Mouse (Mus musculus): ENCODE results near the gene Clmn. TPM values are rescaled to one million over a fixed set of nuclear protein-coding genes. Genes with fewer than 3 reads are reported as not detected.
"Not testable (repeated sequence)": the region's sequence is repeated elsewhere in the genome, so short reads cannot be mapped to it uniquely, and the experiment has no call there.

Clmn gene
- polyA plus RNA-seq, 1 experiment from 2014 or later, result 1.2 TPM

DNA sequence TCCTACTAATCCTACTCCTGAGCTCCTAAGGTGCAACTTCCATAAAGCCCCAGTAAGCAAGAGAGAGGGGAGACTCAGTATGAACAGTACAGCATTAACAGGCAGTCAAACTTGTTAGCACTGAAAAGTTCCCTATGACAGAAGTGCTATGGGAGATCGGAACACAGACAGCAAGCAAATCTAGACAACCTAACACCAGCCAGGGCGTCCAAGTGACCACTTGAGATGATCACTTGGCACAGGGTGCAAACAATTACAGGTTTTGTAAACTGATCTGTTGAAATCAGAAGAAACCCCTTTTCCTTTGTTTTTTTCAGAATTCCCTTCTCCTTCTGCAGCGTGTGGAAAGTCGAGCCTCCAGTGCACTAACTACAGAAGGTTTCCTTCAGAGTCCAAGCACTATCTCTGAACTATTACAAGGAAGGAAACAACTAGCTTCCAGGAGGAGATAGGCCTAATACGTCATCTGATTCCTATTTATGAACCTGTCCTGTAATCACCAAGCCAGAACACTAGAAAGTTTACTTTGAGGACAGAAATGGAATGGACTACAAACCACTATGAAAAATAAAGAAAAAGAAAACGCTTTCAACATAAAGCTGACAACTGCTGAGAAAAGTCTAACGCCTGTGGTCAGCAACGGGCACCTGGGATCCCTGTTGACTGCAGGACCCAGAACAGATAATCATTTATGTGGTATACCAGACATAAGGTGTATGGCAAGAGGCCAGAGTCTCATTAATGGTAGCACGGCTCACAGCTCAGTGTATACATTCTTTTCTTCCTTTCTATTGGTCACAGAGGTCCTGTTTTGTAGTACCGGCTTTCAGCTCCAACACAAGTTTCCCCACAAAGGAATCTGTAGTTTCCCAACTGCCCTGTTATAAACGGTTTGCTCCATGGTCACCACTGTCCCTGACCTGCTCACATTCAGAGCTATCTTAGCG, 123.8 kb downstream of the Clmn start:
- H3K36me3 ChIP-seq, result no peaks in the 10 kb centered on the region
- H3K27me3 ChIP-seq, result no peaks in the 10 kb centered on the region
- H3K9ac ChIP-seq, result no peak overlapping the region
- H3K4me2 ChIP-seq, result no peak overlapping the region
- no peak overlapping the region for H3K27ac ChIP-seq (replicated peaks)
- no peaks in the 10 kb centered on the region for H3K9me3 ChIP-seq
- no peak for ATAC-seq (ENCODE audit: low read depth)
- WGBS, result 64% methylated on average over 12 of the region's 12 CpGs
- peaks cover 75% of the 10 kb centered on the region for H3K4me1 ChIP-seq (replicated peaks)
- H3K4me3 ChIP-seq, result no peak overlapping the region

DNA sequence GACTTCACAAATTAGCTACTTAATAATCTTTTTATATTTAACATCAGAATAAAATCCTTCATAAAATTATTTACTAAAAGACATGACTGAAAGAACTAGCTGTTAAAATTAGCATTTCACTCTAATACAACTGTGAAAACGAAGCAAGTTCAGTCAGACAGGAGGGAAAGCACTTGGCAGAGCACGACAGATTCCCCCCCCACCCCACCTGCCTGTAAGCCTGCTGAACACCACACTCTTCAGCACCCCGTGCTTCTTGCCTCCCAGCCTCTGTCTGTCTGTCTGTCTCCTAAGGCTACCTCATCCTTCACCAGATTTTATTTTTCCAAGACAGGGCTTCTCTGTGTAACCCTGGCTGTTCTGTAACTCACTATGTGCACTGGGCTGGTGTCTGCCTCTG, 125.9 kb downstream of the Clmn start:
- no peak overlapping the region for H3K27ac ChIP-seq (replicated peaks)
- H3K9ac ChIP-seq, result no peak overlapping the region
- no peak overlapping the region for H3K4me2 ChIP-seq
- WGBS, result 31% methylated on average over 3 of the region's 3 CpGs
- H3K4me1 ChIP-seq (replicated peaks), result peaks cover 89% of the 10 kb centered on the region
- no peaks in the 10 kb centered on the region for H3K9me3 ChIP-seq
- no peaks in the 10 kb centered on the region for H3K36me3 ChIP-seq
- no peak overlapping the region for H3K4me3 ChIP-seq
- H3K27me3 ChIP-seq, result no peaks in the 10 kb centered on the region
- ATAC-seq (ENCODE audit: low read depth), result no peak

GRCm38 (mm10) chr12:104738446-104738845, 126.4 kb downstream of the Clmn start:
- peaks cover 89% of the 10 kb centered on the region for H3K4me1 ChIP-seq (replicated peaks)
- 25% methylated on average over 9 of the region's 9 CpGs for WGBS

DNA sequence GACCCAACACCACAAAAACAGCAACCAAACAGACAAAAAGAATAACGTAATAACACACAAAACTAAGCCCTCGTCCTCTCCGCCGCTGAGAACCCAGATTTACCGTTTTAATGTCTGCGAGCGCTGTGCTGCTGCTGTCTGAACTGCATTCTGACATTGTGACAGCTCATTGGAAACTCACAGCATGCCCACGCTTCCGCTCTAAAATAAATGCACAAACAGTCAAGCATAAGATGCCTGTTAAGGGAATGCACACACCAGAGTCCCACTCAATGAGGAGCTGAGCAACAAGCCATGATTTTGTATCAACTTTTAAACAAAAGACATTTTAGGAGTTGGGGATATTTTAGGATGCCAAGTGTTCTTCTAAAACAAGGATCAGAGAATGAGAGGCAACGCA, 127.2 kb downstream of the Clmn start:
- 0 out of 2 replicates have a peak, but pooled peaks cover 2% of the 10 kb centered on the region for H3K36me3 ChIP-seq
- no peaks in the 10 kb centered on the region for H3K27me3 ChIP-seq
- WGBS, result 49% methylated on average over 10 of the region's 10 CpGs
- no peak for ATAC-seq (ENCODE audit: low read depth)
- no peak overlapping the region for H3K4me2 ChIP-seq
- no peak overlapping the region for H3K9ac ChIP-seq
- H3K4me1 ChIP-seq (replicated peaks), result peaks cover 90% of the 10 kb centered on the region
- H3K27ac ChIP-seq (replicated peaks), result no peak overlapping the region
- no peaks in the 10 kb centered on the region for H3K9me3 ChIP-seq
- H3K4me3 ChIP-seq, result no peak overlapping the region

More at GRCm38 (mm10) chr12:104738446-104738845, 126.4 kb downstream of the Clmn start:
- Histone ChIP-seq H3K9ac (no peak overlapping the region), H3K27me3 (no peaks in the 10 kb centered on the region), H3K9me3 (no peaks in the 10 kb centered on the region), H3K27ac (replicated peaks) (no peak overlapping the region), H3K36me3 (no peaks in the 10 kb centered on the region), H3K4me3 (no peak overlapping the region), H3K4me2 (no peak overlapping the region)
- no peak for ATAC-seq (ENCODE audit: low read depth)

DNA sequence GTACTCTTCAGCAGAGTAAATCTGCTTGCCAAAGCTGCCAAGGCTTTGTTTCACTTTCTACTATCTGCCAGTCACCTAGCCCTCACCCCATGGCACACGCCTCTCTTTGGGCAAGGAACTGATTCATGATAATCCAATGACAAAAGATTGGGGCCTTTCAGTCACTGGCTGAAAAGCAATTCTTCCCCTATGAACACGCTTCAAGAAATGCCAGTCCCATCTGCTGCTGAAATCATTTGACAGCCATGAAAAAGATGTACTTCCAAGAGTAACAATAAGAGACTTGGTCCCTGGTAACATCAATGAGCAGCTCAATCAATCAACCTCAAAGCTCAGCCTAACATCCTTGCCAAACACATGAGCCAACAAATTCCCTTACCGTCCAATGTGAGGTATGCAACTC, 128.9 kb downstream of the Clmn start:
- peaks cover 87% of the 10 kb centered on the region for H3K4me1 ChIP-seq (replicated peaks)
- no peaks in the 10 kb centered on the region for H3K9me3 ChIP-seq
- H3K4me2 ChIP-seq, result no peak overlapping the region
- 9% methylated on average over 3 of the region's 3 CpGs for WGBS
- peak; percentile 36 for ATAC-seq (ENCODE audit: low read depth)
- H3K36me3 ChIP-seq, result peaks cover 6% of the 10 kb centered on the region
- no peaks in the 10 kb centered on the region for H3K27me3 ChIP-seq
- no peak overlapping the region for H3K27ac ChIP-seq (replicated peaks)
- H3K4me3 ChIP-seq, result no peak overlapping the region
- no peak overlapping the region for H3K9ac ChIP-seq

GRCm38 (mm10) chr12:104733165-104733564, 131.7 kb downstream of the Clmn start:
- H3K27me3 ChIP-seq, result no peaks in the 10 kb centered on the region
- ATAC-seq (ENCODE audit: low read depth), result no peak
- peaks cover 64% of the 10 kb centered on the region for H3K4me1 ChIP-seq (replicated peaks)

GRCm38 (mm10) chr12:104731782-104732181, 133.1 kb downstream of the Clmn start:
- H3K9ac ChIP-seq, result no peak overlapping the region
- no peaks in the 10 kb centered on the region for H3K27me3 ChIP-seq

More at GRCm38 (mm10) chr12:104733165-104733564, 131.7 kb downstream of the Clmn start:
- Histone ChIP-seq H3K4me2 (no peak overlapping the region), H3K9ac (no peak overlapping the region), H3K4me3 (no peak overlapping the region), H3K9me3 (no peaks in the 10 kb centered on the region), H3K36me3 (peaks cover 32% of the 10 kb centered on the region), H3K27ac (replicated peaks) (no peak overlapping the region)

GRCm38 (mm10) chr12:104726436-104726835, 138.4 kb downstream of the Clmn start:
- H3K4me1 ChIP-seq (replicated peaks); H3K4me3 ChIP-seq; H3K9me3 ChIP-seq; H3K4me2 ChIP-seq; H3K27ac ChIP-seq (replicated peaks); ATAC-seq (ENCODE audit: low read depth); H3K27me3 ChIP-seq; H3K9ac ChIP-seq: not testable (repeated sequence)
- 72% methylated on average over 2 of the region's 2 CpGs for WGBS
- H3K36me3 ChIP-seq, result peaks cover 85% of the 10 kb centered on the region

More at GRCm38 (mm10) chr12:104731782-104732181, 133.1 kb downstream of the Clmn start:
- H3K9me3 ChIP-seq, result no peaks in the 10 kb centered on the region
- no peak overlapping the region for H3K4me2 ChIP-seq
- no peak overlapping the region for H3K27ac ChIP-seq (replicated peaks)
- peaks cover 50% of the 10 kb centered on the region for H3K4me1 ChIP-seq (replicated peaks)
- H3K36me3 ChIP-seq, result peaks cover 46% of the 10 kb centered on the region
- no peak overlapping the region for H3K4me3 ChIP-seq
- 14% methylated on average over 3 of the region's 3 CpGs for WGBS
- no peak for ATAC-seq (ENCODE audit: low read depth)

DNA sequence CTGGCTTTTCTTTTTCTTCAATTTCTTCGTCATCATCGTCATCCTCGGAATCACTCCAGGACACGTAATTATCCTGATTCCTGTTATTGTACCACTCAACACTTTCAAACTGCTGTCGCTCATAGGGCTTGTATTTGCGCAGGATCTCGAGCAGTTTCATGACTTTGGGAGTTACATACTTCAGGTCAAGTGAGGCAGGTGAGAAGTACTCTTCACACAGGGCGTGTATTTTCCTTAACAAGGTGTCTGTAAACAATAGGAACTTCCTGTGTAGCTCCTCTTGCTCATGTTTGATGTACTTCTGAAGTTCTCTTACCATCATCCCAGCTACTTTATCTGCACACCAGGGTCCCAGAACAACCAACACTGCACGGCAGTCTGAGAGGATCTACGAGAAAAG, 142.8 kb downstream of the Clmn start:
- 0 out of 2 replicates have a peak, but pooled peaks cover 7% of the 10 kb centered on the region for H3K4me1 ChIP-seq (replicated peaks)

GRCm38 (mm10) chr12:104721011-104721410, 143.9 kb downstream of the Clmn start:
- Histone ChIP-seq H3K27me3 (no peaks in the 10 kb centered on the region), H3K36me3 (peaks cover 61% of the 10 kb centered on the region), H3K9me3 (no peaks in the 10 kb centered on the region), H3K9ac (no peak overlapping the region), H3K4me2 (no peak overlapping the region), H3K27ac (replicated peaks) (no peak overlapping the region), H3K4me3 (no peak overlapping the region), H3K4me1 (replicated peaks) (0 out of 2 replicates have a peak, but pooled peaks cover 10% of the 10 kb centered on the region)
- no peak for ATAC-seq (ENCODE audit: low read depth)
- WGBS, result 56% methylated on average over 3 of the region's 3 CpGs

More for the DNA sequence above, 142.8 kb downstream of the Clmn start:
- peaks cover 67% of the 10 kb centered on the region for H3K36me3 ChIP-seq
- no peak overlapping the region for H3K4me3 ChIP-seq
- H3K9me3 ChIP-seq, result no peaks in the 10 kb centered on the region
- no peak overlapping the region for H3K4me2 ChIP-seq
- no peaks in the 10 kb centered on the region for H3K27me3 ChIP-seq
- H3K9ac ChIP-seq, result no peak overlapping the region
- no peak overlapping the region for H3K27ac ChIP-seq (replicated peaks)
- WGBS, result 94% methylated on average over 10 of the region's 10 CpGs
- no peak for ATAC-seq (ENCODE audit: low read depth)

DNA sequence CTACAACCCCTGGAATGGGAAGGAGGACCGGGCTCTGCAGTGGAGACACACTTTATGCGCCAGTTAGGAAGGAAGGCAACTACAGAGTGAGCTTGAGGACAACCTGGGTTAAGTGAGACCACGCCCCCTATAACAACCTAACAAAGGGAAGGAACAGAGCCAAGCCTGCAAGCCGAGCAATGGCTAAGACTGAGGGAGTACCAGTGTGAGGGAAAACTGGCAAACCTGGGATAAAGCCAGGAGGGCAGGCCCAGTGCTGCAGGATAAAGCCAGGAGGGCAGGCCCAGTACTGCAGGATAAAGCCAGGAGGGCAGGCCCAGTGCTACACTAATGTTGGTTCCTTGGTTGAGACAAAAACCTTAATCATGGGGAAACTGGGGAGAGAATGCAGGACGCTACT, 145.9 kb downstream of the Clmn start:
- H3K27ac ChIP-seq (replicated peaks), result no peak overlapping the region
- no peak overlapping the region for H3K4me3 ChIP-seq
- H3K9ac ChIP-seq, result no peak overlapping the region
- 0 out of 2 replicates have a peak, but pooled peaks cover 10% of the 10 kb centered on the region for H3K4me1 ChIP-seq (replicated peaks)
- H3K36me3 ChIP-seq, result peaks cover 69% of the 10 kb centered on the region
- no peak for ATAC-seq (ENCODE audit: low read depth)
- no peaks in the 10 kb centered on the region for H3K27me3 ChIP-seq
- 81% methylated on average over 5 of the region's 5 CpGs for WGBS
- H3K4me2 ChIP-seq, result no peak overlapping the region
- H3K9me3 ChIP-seq, result no peaks in the 10 kb centered on the region

- Histone ChIP-seq H3K4me1 (replicated peaks) (0 out of 2 replicates have a peak, but pooled peaks cover 10% of the 10 kb centered on the region), H3K36me3 (peaks cover 70% of the 10 kb centered on the region), H3K4me2 (no peak overlapping the region), H3K9me3 (no peaks in the 10 kb centered on the region), H3K27ac (replicated peaks) (no peak overlapping the region), H3K27me3 (no peaks in the 10 kb centered on the region), H3K4me3 (no peak overlapping the region), H3K9ac (no peak overlapping the region)
- ATAC-seq (ENCODE audit: low read depth), result no peak
- WGBS, result 84% methylated on average over 5 of the region's 5 CpGs
Observed at GRCm38 (mm10) chr12:104716409-104716808, 148.5 kb downstream of the Clmn start.

Data from neural tube, embryonic 13.5 days (tissue).